Mouse (Mus musculus): ENCODE results near the gene Msh4.
"Not testable (repeated sequence)": the region's sequence is repeated elsewhere in the genome, so short reads cannot be mapped to it uniquely, and the experiment has no call there.

Msh4 gene

GRCm38 (mm10) chr3:153911197-153911881 is 5.4 kb upstream of the Msh4 start:
- no peak for DNase-seq (ENCODE audit: low read depth, low spot score)

GRCm38 (mm10) chr3:153910489-153910888 is 4.6 kb upstream of the Msh4 start:
- DNase-seq (ENCODE audit: low read depth, low spot score), result no peak

GRCm38 (mm10) chr3:153908919-153909318 is 3.0 kb upstream of the Msh4 start:
- DNase-seq (ENCODE audit: low read depth, low spot score), result no peak

- DNase-seq (ENCODE audit: low read depth, low spot score), result no peak
These were observed 445 bp downstream of the Msh4 start for GRCm38 (mm10) chr3:153905251-153906135.

GRCm38 (mm10) chr3:153904586-153904985 is 1.4 kb downstream of the Msh4 start:
- peak; percentile 20 for DNase-seq (ENCODE audit: low read depth, low spot score)

GRCm38 (mm10) chr3:153902595-153902994 is 3.3 kb downstream of the Msh4 start:
- DNase-seq (ENCODE audit: low read depth, low spot score), result no peak

GRCm38 (mm10) chr3:153901904-153902303 is 4.0 kb downstream of the Msh4 start:
- no peak for DNase-seq (ENCODE audit: low read depth, low spot score)

- DNase-seq (ENCODE audit: low read depth, low spot score), result no peak
These were observed 8.7 kb downstream of the Msh4 start for GRCm38 (mm10) chr3:153897216-153897615.

GRCm38 (mm10) chr3:153895454-153895853 is 10.5 kb downstream of the Msh4 start:
- no peak for DNase-seq (ENCODE audit: low read depth, low spot score)

- DNase-seq (ENCODE audit: low read depth, low spot score), result no peak
These were observed 16.7 kb downstream of the Msh4 start for GRCm38 (mm10) chr3:153889188-153889781.

GRCm38 (mm10) chr3:153888141-153888540 is 17.8 kb downstream of the Msh4 start:
- DNase-seq (ENCODE audit: low read depth, low spot score), result no peak

GRCm38 (mm10) chr3:153886296-153886695 is 19.6 kb downstream of the Msh4 start:
- no peak for DNase-seq (ENCODE audit: low read depth, low spot score)

GRCm38 (mm10) chr3:153871396-153871795 is 34.5 kb downstream of the Msh4 start:
- DNase-seq (ENCODE audit: low read depth, low spot score), result no peak

- DNase-seq (ENCODE audit: low read depth, low spot score), result no peak
These were observed 38.5 kb downstream of the Msh4 start for GRCm38 (mm10) chr3:153867149-153868136.

- DNase-seq (ENCODE audit: low read depth, low spot score), result no peak
These were observed 41.1 kb downstream of the Msh4 start for GRCm38 (mm10) chr3:153864636-153865429.

GRCm38 (mm10) chr3:153863816-153864215 is 42.1 kb downstream of the Msh4 start:
- no peak for DNase-seq (ENCODE audit: low read depth, low spot score)

- DNase-seq (ENCODE audit: low read depth, low spot score), result not testable (repeated sequence)
These were observed 45.5 kb downstream of the Msh4 start for GRCm38 (mm10) chr3:153860392-153860791.

- no peak for DNase-seq (ENCODE audit: low read depth, low spot score)
These were observed 47.5 kb downstream of the Msh4 start for GRCm38 (mm10) chr3:153858350-153859001.

- DNase-seq (ENCODE audit: low read depth, low spot score), result no peak
These were observed 53.7 kb downstream of the Msh4 start for GRCm38 (mm10) chr3:153852266-153852665.

- DNase-seq (ENCODE audit: low read depth, low spot score), result no peak
These were observed 55.2 kb downstream of the Msh4 start for GRCm38 (mm10) chr3:153850759-153851158.
